Mouse (Mus musculus) small intestine, adult 2 months (tissue): ENCODE measurements around the gene Tmem38b.

Source experiments
- CTCF ChIP-seq: fragments of 200-500 bp; IDR thresholded peaks from 2 replicates; pipeline ENCODE4 v1.5.1; 2012; ENCODE audit warnings: low read depth, mild to moderate bottlenecking, control low read depth, inconsistent platforms, low read length, moderate library complexity, mixed read lengths; ENCODE audit not compliant: insufficient replicate concordance, insufficient read length; ENCODE audit errors: extremely low read depth
- POLR2A ChIP-seq: fragments of 200-500 bp; IDR thresholded peaks from 2 replicates; pipeline ENCODE4 v1.6.1; 2012; ENCODE audit warnings: low read depth, mild to moderate bottlenecking, control low read depth, inconsistent platforms, low read length, moderate library complexity

DNA sequence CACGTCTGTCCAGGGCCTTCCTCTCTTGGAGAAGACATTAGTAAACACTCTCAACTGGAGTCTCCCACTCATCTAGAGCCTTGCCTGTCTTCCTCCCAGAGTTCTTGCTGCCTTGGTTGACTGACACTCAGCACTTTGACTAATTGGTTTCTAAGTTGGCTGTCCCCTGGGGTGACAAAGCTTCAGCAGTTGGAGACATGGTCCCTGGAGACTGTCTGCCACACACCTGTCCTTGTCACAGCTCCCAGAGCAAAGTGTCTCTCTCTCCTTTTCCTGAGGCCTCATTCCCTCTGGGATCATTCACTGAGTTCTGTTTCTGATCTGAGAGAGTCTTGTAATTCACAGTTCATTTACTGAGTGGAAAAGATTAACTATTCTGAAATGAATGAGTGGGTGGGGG lies 26.1 kb upstream of the Tmem38b start:
- TF ChIP-seq POLR2A (no peak), CTCF (no peak)
